ENCODE assay signal across 9 mouse cellular contexts in genomic region chr11:95311425-95311807, GRCm38 (mm10). TPM values are rescaled to one million over a fixed set of nuclear protein-coding genes. Genes with fewer than 3 reads are reported as not detected.
DNase-seq lines count a peak whose midpoint lies in the region; ATAC-seq lines count a peak whose summit lies in the region.
"Had no signal": no experiment of that assay in that cellular context is flagged by ENCODE, and none has a peak within 500 bp of the region (broad histone marks: within the 10 kb centered on the region; RNA-seq: fewer than 3 reads in every experiment).

No protein-coding gene starts in this region.

- H3K4me3 ChIP-seq in lung, embryonic 15.5 days, result peak overlapping the region; percentile 90
- H3K4me3 ChIP-seq in embryonic facial prominence, embryonic 14.5 days (ENCODE audit: low read depth, low read length), result peak overlapping the region; percentile 80; the same call in 1 of the 2 replicates
- H3K4me3 ChIP-seq in limb, embryonic 10.5 days, result peak overlapping the region; percentile 90
- H3K4me3 ChIP-seq in neural tube, embryonic 14.5 days (ENCODE audit: low read depth, low read length), result peak overlapping the region; percentile 72; the same call in 1 of the 2 replicates

- peak overlapping the region; percentile 57 for H3K9ac ChIP-seq in lung, embryonic 15.5 days
- no peak overlapping the region for H3K9ac ChIP-seq in embryonic facial prominence, embryonic 14.5 days (ENCODE audit: low read depth, low read length)
- H3K9ac ChIP-seq in neural tube, embryonic 14.5 days (replicated peaks; ENCODE audit: low read depth, low read length), result no peak overlapping the region

- peaks cover 1% of the 10 kb centered on the region; the same call in 1 of the 2 replicates for H3K36me3 ChIP-seq in lung, embryonic 15.5 days
- no peaks in the 10 kb centered on the region for H3K36me3 ChIP-seq in embryonic facial prominence, embryonic 14.5 days (ENCODE audit: control insufficient read depth, insufficient read depth, low read length)
- peaks cover 9% of the 10 kb centered on the region for H3K36me3 ChIP-seq in limb, embryonic 10.5 days
- H3K36me3 ChIP-seq in neural tube, embryonic 14.5 days (ENCODE audit: control insufficient read depth, insufficient read depth, low read length), result no peaks in the 10 kb centered on the region

- WGBS in lung, embryonic 15.5 days, result 29% methylated on average over 5 of the region's 5 CpGs
- 22% methylated on average over 5 of the region's 5 CpGs for WGBS in embryonic facial prominence, embryonic 14.5 days
- 34% methylated on average over 5 of the region's 5 CpGs for WGBS in limb, embryonic 10.5 days
- WGBS in neural tube, embryonic 14.5 days, result 29% methylated on average over 5 of the region's 5 CpGs

- H3K27ac ChIP-seq in lung, embryonic 15.5 days, result peak overlapping the region; percentile 88; the same call in 1 of the 2 replicates
- H3K27ac ChIP-seq in embryonic facial prominence, embryonic 14.5 days (replicated peaks; ENCODE audit: low read depth, low read length), result peak overlapping the region; percentile 86; the same call in 1 of the 2 replicates
- H3K27ac ChIP-seq in limb, embryonic 10.5 days, result no peak overlapping the region
- no peak overlapping the region for H3K27ac ChIP-seq in neural tube, embryonic 14.5 days (ENCODE audit: low read depth, low read length)

- no peaks in the 10 kb centered on the region for H3K27me3 ChIP-seq in lung, embryonic 15.5 days
- H3K27me3 ChIP-seq in embryonic facial prominence, embryonic 14.5 days (replicated peaks; ENCODE audit: control insufficient read depth, insufficient read depth, low read length), result no peaks in the 10 kb centered on the region
- no peaks in the 10 kb centered on the region for H3K27me3 ChIP-seq in limb, embryonic 10.5 days (ENCODE audit: low read depth, poor library complexity, severe bottlenecking)
- no peaks in the 10 kb centered on the region for H3K27me3 ChIP-seq in neural tube, embryonic 14.5 days (ENCODE audit: control insufficient read depth, insufficient read depth, low read length)

- peak overlapping the region; percentile 67 for H3K4me2 ChIP-seq in lung, embryonic 15.5 days
- H3K4me2 ChIP-seq in embryonic facial prominence, embryonic 14.5 days (ENCODE audit: low read depth, low read length), result peak overlapping the region; percentile 71
- peak overlapping the region; percentile 70 for H3K4me2 ChIP-seq in neural tube, embryonic 14.5 days (ENCODE audit: low read depth, low read length)

- no peaks in the 10 kb centered on the region for H3K9me3 ChIP-seq in lung, embryonic 15.5 days
- H3K9me3 ChIP-seq in embryonic facial prominence, embryonic 14.5 days (ENCODE audit: control insufficient read depth, low read length), result no peaks in the 10 kb centered on the region
- H3K9me3 ChIP-seq in limb, embryonic 10.5 days (replicated peaks), result no peaks in the 10 kb centered on the region
- no peaks in the 10 kb centered on the region for H3K9me3 ChIP-seq in neural tube, embryonic 14.5 days (ENCODE audit: control insufficient read depth, low read length)

- DNase-seq in lung, postnatal 4 days, result no peak
- DNase-seq in embryonic facial prominence, embryonic 14.5 days (ENCODE audit: low spot score), result no peak
- DNase-seq in limb, embryonic 10.5 days (ENCODE audit: low spot score), result no peak
- no peak for DNase-seq in T-cell, adult 2 months (ENCODE audit: low spot score)
- DNase-seq in right cerebral cortex, adult 2 months (ENCODE audit: low spot score in 2 of 2), result no peak
- DNase-seq in cerebellum, postnatal 14 days, result no peak

- ATAC-seq in lung, embryonic 15.5 days (ENCODE audit: borderline replicate concordance, extremely low read depth, low FRiP score, low TSS enrichment), result no peak
- no peak for ATAC-seq in embryonic facial prominence, embryonic 14.5 days (ENCODE audit: low read depth)
- no peak for ATAC-seq in neural tube, embryonic 14.5 days (ENCODE audit: low read depth)

- H3K4me1 ChIP-seq in lung, embryonic 15.5 days, result peaks cover 22% of the 10 kb centered on the region
- peaks cover 18% of the 10 kb centered on the region for H3K4me1 ChIP-seq in embryonic facial prominence, embryonic 14.5 days (ENCODE audit: control insufficient read depth, insufficient read depth, low read length)
- H3K4me1 ChIP-seq in limb, embryonic 10.5 days, result peaks cover 16% of the 10 kb centered on the region
- H3K4me1 ChIP-seq in neural tube, embryonic 14.5 days (ENCODE audit: control insufficient read depth, insufficient read depth, low read length), result peaks cover 7% of the 10 kb centered on the region; the same call in 1 of the 2 replicates

RNA-seq across cellular contexts. Expression of gene Kat7, which starts 1.4 kb away (rescaled TPM):
- polyA plus RNA-seq in lung, embryonic 15.5 days (2015; fragmentation: Nextera tagmentation; extraction: Ambion mirVana), result 78.0 and 80.1 TPM in 2 replicates
- polyA plus RNA-seq in embryonic facial prominence, embryonic 14.5 days (2014; fragmentation: Nextera tagmentation; extraction: Ambion mirVana), result 57.9 and 66.5 TPM in 2 replicates
- 93.9 and 99.0 TPM in 2 replicates for polyA plus RNA-seq in limb, embryonic 10.5 days (2016; fragmentation: Nextera tagmentation; extraction: Ambion mirVana)
- 55.5 and 65.3 TPM in 2 replicates for polyA plus RNA-seq in neural tube, embryonic 14.5 days (2014; fragmentation: Nextera tagmentation; extraction: Ambion mirVana)

RNA-seq across cellular contexts. Expression of gene Fam117a, which starts 25.4 kb away (rescaled TPM):
- polyA plus RNA-seq in lung, embryonic 15.5 days (2015; fragmentation: Nextera tagmentation; extraction: Ambion mirVana), result 13.0 and 13.8 TPM in 2 replicates
- 15.2 and 15.5 TPM in 2 replicates for polyA plus RNA-seq in embryonic facial prominence, embryonic 14.5 days (2014; fragmentation: Nextera tagmentation; extraction: Ambion mirVana)
- 12.8 and 15.0 TPM in 2 replicates for polyA plus RNA-seq in limb, embryonic 10.5 days (2016; fragmentation: Nextera tagmentation; extraction: Ambion mirVana)
- 1.7 and 2.4 TPM in 2 replicates for polyA plus RNA-seq in neural tube, embryonic 14.5 days (2014; fragmentation: Nextera tagmentation; extraction: Ambion mirVana)

RNA-seq across cellular contexts. Expression of gene Tac4, which starts 50.1 kb away (rescaled TPM):
- polyA plus RNA-seq in lung, embryonic 15.5 days (2015; fragmentation: Nextera tagmentation; extraction: Ambion mirVana), result 0.16 TPM in 1 of 2 replicates, not detected in the other
- not detected in 2 replicates for polyA plus RNA-seq in embryonic facial prominence, embryonic 14.5 days (2014; fragmentation: Nextera tagmentation; extraction: Ambion mirVana)
- not detected in 2 replicates for polyA plus RNA-seq in limb, embryonic 10.5 days (2016; fragmentation: Nextera tagmentation; extraction: Ambion mirVana)
- polyA plus RNA-seq in neural tube, embryonic 14.5 days (2014; fragmentation: Nextera tagmentation; extraction: Ambion mirVana), result 0.21 and 0.22 TPM in 2 replicates
- polyA plus RNA-seq: gonadal fat pad, adult 2 months had no signal

Comparison
In these comparisons a context has a peak if more than half of its experiments do, and no peak if none do; other contexts are left out.
1. H3K27ac ChIP-seq: peak in lung, embryonic 15.5 days (single experiment) and embryonic facial prominence, embryonic 14.5 days (single experiment); none in limb, embryonic 10.5 days (single experiment) and neural tube, embryonic 14.5 days (single experiment).
2. Peak in every context shown above with its lines, with median percentiles within 50 percentile points of each other: H3K4me2 ChIP-seq and H3K4me3 ChIP-seq.